Mouse (Mus musculus) liver, embryonic 14.5 days (tissue): ENCODE results near the gene Pcbp3.

Source experiments
- CTCF ChIP-seq: IDR thresholded peaks from 2 replicates; pipeline ENCODE4 v1.5.1; 2016; ENCODE audit warnings: antibody characterized with exemption, low read depth, control low read depth
- EP300 ChIP-seq: IDR thresholded peaks from 2 replicates; pipeline ENCODE4 v1.6.1; 2016; ENCODE audit warnings: antibody characterized with exemption, low read depth

- no peak for TF ChIP-seq CTCF
- TF ChIP-seq EP300: no peak
Measured at GRCm38 (mm10) chr10:76873948-76874347, 87.7 kb downstream of the Pcbp3 start.
